Mouse (Mus musculus): Measurements from ENCODE around the gene Kars. TPM values are rescaled to one million over a fixed set of nuclear protein-coding genes. Genes with fewer than 3 reads are reported as not detected.

Gene Kars
- total and polyA plus RNA-seq, 3 experiments = 257 to 400 (median 304) TPM

- peaks cover 0 to 25% of the 10 kb centered on the region in 2 experiments; a peak in 1 of 4 replicates for H3K4me1 ChIP-seq (ENCODE audit: control insufficient read depth in 1 of 2, insufficient read depth in 2 of 2)
- in situ Hi-C loops (cut with MboI; ENCODE audit: low pct_ligation_motif_present, low pct_unique_long_range_greater_than_20kb, low sequenced_read_pairs) (loop anchor here (5.0 kb wide), 1 partner anchor 37 kb away; no protein-coding TSS in a partner anchor), dilution Hi-C loops (cut with MboI; ENCODE audit: extremely low pct_ligation_motif_present, extremely low pct_unique_long_range_greater_than_20kb, low sequenced_read_pairs) (no loop called here)
- no peak for DNase-seq (ENCODE audit: extremely low read depth)
- no peak overlapping the region for H3K4me2 ChIP-seq (ENCODE audit: insufficient read depth, low read depth, poor library complexity, severe bottlenecking)
- no peaks in the 10 kb centered on the region for H3K27me3 ChIP-seq (replicated peaks)
- peaks cover 62 to 91% of the 10 kb centered on the region in 2 experiments for H3K36me3 ChIP-seq (replicated peaks in 1 of 2; ENCODE audit: control insufficient read depth in 1 of 2, insufficient read depth in 1 of 2, low read length in 1 of 2)
- H3K4me3 ChIP-seq (replicated peaks in 1 of 3; ENCODE audit: low read depth in 2 of 3, low read length in 2 of 3, poor library complexity in 1 of 3) = no peak overlapping the region
- no peak overlapping the region for H3K27ac ChIP-seq (ENCODE audit: insufficient read depth, low read depth)
- H3K79me2 ChIP-seq (replicated peaks; ENCODE audit: control insufficient read depth, extremely low read depth, insufficient read depth, poor library complexity, severe bottlenecking) = no peaks in the 10 kb centered on the region
- TF ChIP-seq JUND (conservative IDR thresholded peaks at IDR 0.05; ENCODE audit: low read depth, low read length) (no peak), USF1 (IDR thresholded peaks at IDR 0.05; ENCODE audit: low read depth, low read length) (no peak), TCF12 (IDR thresholded peaks at IDR 0.05; ENCODE audit: low read depth, low read length) (no peak), POLR2AphosphoS2 (IDR thresholded peaks at IDR 0.05; ENCODE audit: low read depth, low read length) (no peak), ZNF384 (IDR thresholded peaks at IDR 0.05; ENCODE audit: low read depth, low read length) (no peak), MXI1 (IDR thresholded peaks at IDR 0.05; ENCODE audit: low read depth, low read length) (no peak), MAZ (IDR thresholded peaks at IDR 0.05; ENCODE audit: low read depth, low read length) (no peak), CHD1 (IDR thresholded peaks at IDR 0.05; ENCODE audit: low read depth, low read length) (no peak), MEF2A (IDR thresholded peaks at IDR 0.05; ENCODE audit: borderline replicate concordance, low read depth, low read length) (no peak), HCFC1 (IDR thresholded peaks at IDR 0.05; ENCODE audit: low read depth, low read length) (no peak), MAX (IDR thresholded peaks at IDR 0.05; ENCODE audit: low read length) (no peak), NELFE (IDR thresholded peaks at IDR 0.05; ENCODE audit: low read depth, low read length) (no peak), IRF4 (IDR thresholded peaks at IDR 0.05; ENCODE audit: low read depth, low read length) (no peak), ETS1 (conservative IDR thresholded peaks at IDR 0.05; ENCODE audit: low read depth, low read length) (no peak), ZKSCAN1 (IDR thresholded peaks at IDR 0.05; ENCODE audit: borderline replicate concordance, low read depth, low read length) (no peak), RAD21 (IDR thresholded peaks at IDR 0.05; ENCODE audit: low read depth, low read length) (no peak), SMC3 (IDR thresholded peaks at IDR 0.05; ENCODE audit: low read depth, low read length) (no peak), CHD2 (IDR thresholded peaks at IDR 0.05; ENCODE audit: low read length) (no peak), POLR2A (IDR thresholded peaks at IDR 0.05; ENCODE audit: low read depth, low read length) (no peak), RCOR1 (conservative IDR thresholded peaks at IDR 0.05; ENCODE audit: low read depth, low read length) (no peak)
- no peak overlapping the region for H3K9ac ChIP-seq (ENCODE audit: insufficient read depth, low read depth)
- no peaks in the 10 kb centered on the region for H3K9me3 ChIP-seq (replicated peaks; ENCODE audit: low read length)
These were observed 26.6 kb downstream of the Kars start for GRCm38 (mm10) chr8:111984511-111984910.

- no peaks in the 10 kb centered on the region for H3K79me2 ChIP-seq (replicated peaks; ENCODE audit: control insufficient read depth, extremely low read depth, insufficient read depth, poor library complexity, severe bottlenecking)
- H3K9me3 ChIP-seq (replicated peaks; ENCODE audit: low read length) = no peaks in the 10 kb centered on the region
- no peaks in the 10 kb centered on the region for H3K27me3 ChIP-seq (replicated peaks)
- H3K4me2 ChIP-seq (ENCODE audit: insufficient read depth, low read depth, poor library complexity, severe bottlenecking) = no peak overlapping the region
- no peak overlapping the region; the same call in 1 of the 2 replicates for H3K27ac ChIP-seq (ENCODE audit: insufficient read depth, low read depth)
- H3K9ac ChIP-seq (ENCODE audit: insufficient read depth, low read depth) = no peak overlapping the region
- dilution Hi-C loops (cut with MboI; ENCODE audit: extremely low pct_ligation_motif_present, extremely low pct_unique_long_range_greater_than_20kb, low sequenced_read_pairs) (no loop called here), in situ Hi-C loops (cut with MboI; ENCODE audit: low pct_ligation_motif_present, low pct_unique_long_range_greater_than_20kb, low sequenced_read_pairs) (loop anchor here (5.0 kb wide), 1 partner anchor 35 kb away; no protein-coding TSS in a partner anchor)
- H3K4me1 ChIP-seq (ENCODE audit: control insufficient read depth in 1 of 2, insufficient read depth in 2 of 2) = peaks cover 0 to 22% of the 10 kb centered on the region in 2 experiments; a peak in 2 of 4 replicates
- no peak for DNase-seq (ENCODE audit: extremely low read depth)
- H3K36me3 ChIP-seq (replicated peaks in 1 of 2; ENCODE audit: control insufficient read depth in 1 of 2, insufficient read depth in 1 of 2, low read length in 1 of 2) = peaks cover 57 to 88% of the 10 kb centered on the region in 2 experiments
- no peak overlapping the region for H3K4me3 ChIP-seq (replicated peaks in 1 of 3; ENCODE audit: low read depth in 2 of 3, low read length in 2 of 3, poor library complexity in 1 of 3)
- TF ChIP-seq POLR2A (IDR thresholded peaks at IDR 0.05; ENCODE audit: low read depth, low read length) (no peak), MAX (IDR thresholded peaks at IDR 0.05; ENCODE audit: low read length) (no peak), SMC3 (IDR thresholded peaks at IDR 0.05; ENCODE audit: low read depth, low read length) (peak; percentile 41), CTCF (conservative IDR thresholded peaks at IDR 0.05 in 1 of 2, IDR thresholded peaks at IDR 0.05 in 1 of 2; ENCODE audit: low read depth in 2 of 2, low read length in 2 of 2) (peak in 1 of 2 experiments; percentile 47; a peak in 2 of 4 replicates), TCF12 (IDR thresholded peaks at IDR 0.05; ENCODE audit: low read depth, low read length) (no peak), MAFK (IDR thresholded peaks at IDR 0.05; ENCODE audit: insufficient replicate concordance, low read length) (no peak), RAD21 (IDR thresholded peaks at IDR 0.05; ENCODE audit: low read depth, low read length) (peak; percentile 19)
These were observed 29.0 kb downstream of the Kars start for GRCm38 (mm10) chr8:111982116-111982515.
